Mouse (Mus musculus) kidney, postnatal 0 days (tissue): ENCODE results near the gene Snx27. TPM values are rescaled to one million over a fixed set of nuclear protein-coding genes. Genes with fewer than 3 reads are reported as not detected.
A peak's percentile ranks its signal among the peaks of the same experiment; 100 is the strongest.

Experiments
- ATAC-seq: fragments of 200-750 bp; cut with Nextera tagmentation; replicated peaks from 2 replicates; pipeline ENCODE4 v1.8.0; 2017; ENCODE audit warnings: low read depth, moderate number of reproducible peaks, moderate TSS enrichment, moderate library complexity; ENCODE audit not compliant: low FRiP score
- DNase-seq: peaks from one replicate; pipeline ENCODE4 v3.0.0-alpha.2; 2016; ENCODE audit warnings: low spot score
- H3K27ac ChIP-seq: fragments of 300-500 bp; sonication (generic); 2 replicates; pipeline ENCODE4 v1.5.1; 2014; ENCODE audit warnings: mild to moderate bottlenecking
- H3K27me3 ChIP-seq: fragments of 300-500 bp; sonication (generic); 2 replicates; pipeline ENCODE4 v1.6.1; 2014; ENCODE audit warnings: low read length, mixed read lengths; ENCODE audit not compliant: insufficient read depth
- H3K36me3 ChIP-seq: fragments of 300-500 bp; sonication (generic); 2 replicates; pipeline ENCODE4 v1.6.1; 2014; ENCODE audit warnings: low read length, mixed read lengths; ENCODE audit not compliant: insufficient read depth
- H3K4me1 ChIP-seq: fragments of 300-500 bp; sonication (generic); replicated peaks from 2 replicates; pipeline ENCODE4 v1.6.1; 2014; ENCODE audit warnings: antibody characterized with exemption, low read length, mixed read lengths; ENCODE audit not compliant: insufficient read depth
- H3K4me2 ChIP-seq: fragments of 300-500 bp; sonication (generic); 2 replicates; pipeline ENCODE4 v1.6.1; 2014; ENCODE audit warnings: mild to moderate bottlenecking, low read length, moderate library complexity, mixed read lengths
- H3K4me3 ChIP-seq: fragments of 300-500 bp; sonication (generic); replicated peaks from 2 replicates; pipeline ENCODE4 v1.5.1; 2014; ENCODE audit warnings: low read depth, low read length
- H3K9ac ChIP-seq: fragments of 300-500 bp; sonication (generic); 2 replicates; pipeline ENCODE4 v1.6.1; 2014; ENCODE audit warnings: low read depth, low read length
- H3K9me3 ChIP-seq: fragments of 300-500 bp; sonication (generic); replicated peaks from 2 replicates; pipeline ENCODE4 v1.6.1; 2016; ENCODE audit warnings: low read length, inconsistent platforms, mixed read lengths
- CTCF ChIP-seq: IDR thresholded peaks from 2 replicates; pipeline ENCODE4 v1.5.1; 2016; ENCODE audit warnings: antibody characterized with exemption, low read depth, mild to moderate bottlenecking, moderate library complexity
- WGBS: fragments of 180-500 bp; shearing (Covaris S2); extraction: QIAGEN DNeasy Blood & Tissue Kit; methylation state at CpG from one replicate; pipeline ENCODE4 v1.1.7; 2014; 5-methylcytosine and 5-hydroxymethylcytosine counted together
- polyA plus RNA-seq: library from polyadenylated mRNA; unstranded; fragments of >200 nt; fragmentation: Nextera tagmentation; extraction: Ambion mirVana; gene quantifications from 2 replicates; pipeline ENCODE4 v1.2.1, GENCODE M21; 2015

Gene Snx27
- polyA plus RNA-seq, 1 experiment from 2014 or later = 33.4 TPM

DNA sequence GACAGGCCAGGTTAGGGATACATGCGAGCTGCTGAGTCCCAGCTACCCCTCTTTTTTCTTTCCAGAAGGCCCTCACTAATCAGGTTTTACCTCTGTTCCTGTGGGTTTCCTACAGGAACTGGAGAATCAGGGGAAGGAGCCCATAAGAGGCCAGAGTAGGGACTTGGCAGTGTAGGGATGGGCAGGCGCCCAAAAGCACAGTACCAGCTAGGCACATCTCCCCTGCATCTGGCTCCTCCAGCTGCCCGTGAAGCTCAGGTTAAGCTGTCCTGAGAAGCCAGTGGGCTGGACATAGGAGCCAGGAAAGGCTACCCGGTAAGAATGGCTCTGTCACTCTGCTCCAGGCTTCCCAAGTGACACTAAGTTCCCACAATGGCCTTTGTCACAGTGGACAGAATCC, 101.1 kb downstream of the Snx27 start:
- Histone ChIP-seq H3K4me3 (no peak overlapping the region), H3K4me2 (no peak overlapping the region), H3K36me3 (no peaks in the 10 kb centered on the region), H3K27ac (no peak overlapping the region), H3K4me1 (no peaks in the 10 kb centered on the region), H3K9me3 (no peaks in the 10 kb centered on the region), H3K9ac (no peak overlapping the region), H3K27me3 (peaks cover 5% of the 10 kb centered on the region; the same call in 1 of the 2 replicates)
- 67% methylated on average over 4 of the region's 4 CpGs for WGBS
- no peak for TF ChIP-seq CTCF
- DNase-seq (no peak), ATAC-seq (no peak)

DNA sequence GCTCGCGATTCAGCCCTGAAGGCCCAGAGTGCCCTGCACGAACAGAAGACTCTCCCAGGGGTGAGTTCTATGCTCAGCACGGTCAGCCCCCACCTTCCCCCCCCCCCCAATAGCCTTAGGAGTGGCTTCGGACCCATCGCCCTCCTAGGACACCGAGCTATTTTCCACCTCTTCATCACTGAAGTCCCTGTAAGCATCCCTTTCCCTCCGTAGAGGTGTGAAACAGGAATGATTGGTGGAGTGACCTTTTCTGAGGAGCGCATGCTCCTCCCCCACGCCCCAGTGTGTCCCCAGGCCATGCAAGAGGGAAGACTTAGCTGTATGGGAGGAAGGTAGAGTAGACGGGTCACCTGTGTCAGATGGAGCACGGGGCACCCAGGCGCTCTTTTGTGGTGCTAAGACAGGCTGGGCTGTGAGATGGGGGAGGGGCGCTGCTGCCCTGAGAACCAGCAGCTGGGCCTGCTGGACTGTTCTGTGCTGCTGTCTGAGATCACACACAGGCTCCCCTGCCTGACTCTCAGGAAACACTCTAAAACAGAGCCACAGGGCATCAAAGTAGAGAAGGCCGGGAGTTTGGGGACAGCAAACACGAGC, 102.1 kb downstream of the Snx27 start, which contains the start of gene Riiad1:
Gene Riiad1, minus strand, starts transcription at position 51 of the 594 bp plus-strand sequence.
- DNase-seq = no peak
- Histone ChIP-seq H3K4me3 (no peak within 1 kb of the TSS), H3K9ac (no peak within 1 kb of the TSS), H3K27me3 (peaks cover 5% of the 10 kb centered on the region; the same call in 1 of the 2 replicates), H3K36me3 (no peaks in the 10 kb centered on the region), H3K27ac (no peak within 1 kb of the TSS), H3K9me3 (no peaks in the 10 kb centered on the region), H3K4me1 (no peaks in the 10 kb centered on the region), H3K4me2 (peak within 1 kb of the TSS; percentile 45)
- WGBS = 9% methylated on average over 16 of the region's 16 CpGs
- no peak for TF ChIP-seq CTCF
- ATAC-seq = no peak

DNA sequence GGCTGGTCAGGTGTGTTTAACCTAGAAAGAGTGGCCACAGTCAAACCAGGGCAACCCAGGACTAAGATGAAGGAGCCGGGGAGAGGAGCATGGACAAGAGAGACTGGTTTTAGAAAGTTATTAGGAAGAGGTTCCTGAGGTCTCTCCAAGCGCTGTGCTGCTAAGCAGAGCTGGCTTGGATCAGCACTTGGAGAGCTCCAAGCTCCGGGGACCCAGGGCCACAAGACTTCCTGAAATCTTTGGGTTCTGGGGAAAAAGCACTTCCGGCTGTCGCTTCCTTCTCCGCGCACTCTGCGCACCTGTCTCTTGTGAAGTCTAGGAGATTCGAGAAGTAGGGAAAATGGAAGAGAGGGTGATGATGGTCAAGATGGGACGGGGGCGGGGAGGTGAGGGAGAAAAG, 103.0 kb downstream of the Snx27 start:
- H3K9me3 ChIP-seq = no peaks in the 10 kb centered on the region
- H3K36me3 ChIP-seq = no peaks in the 10 kb centered on the region
- no peak for TF ChIP-seq CTCF
- peaks cover 5% of the 10 kb centered on the region; the same call in 1 of the 2 replicates for H3K27me3 ChIP-seq
- H3K9ac ChIP-seq = no peak overlapping the region
- peak; percentile 57 for DNase-seq
- H3K4me2 ChIP-seq = peak overlapping the region; percentile 45
- H3K4me3 ChIP-seq = no peak overlapping the region
- 3% methylated on average over 11 of the region's 11 CpGs for WGBS
- no peaks in the 10 kb centered on the region for H3K4me1 ChIP-seq
- no peak overlapping the region for H3K27ac ChIP-seq
- ATAC-seq = no peak

DNA sequence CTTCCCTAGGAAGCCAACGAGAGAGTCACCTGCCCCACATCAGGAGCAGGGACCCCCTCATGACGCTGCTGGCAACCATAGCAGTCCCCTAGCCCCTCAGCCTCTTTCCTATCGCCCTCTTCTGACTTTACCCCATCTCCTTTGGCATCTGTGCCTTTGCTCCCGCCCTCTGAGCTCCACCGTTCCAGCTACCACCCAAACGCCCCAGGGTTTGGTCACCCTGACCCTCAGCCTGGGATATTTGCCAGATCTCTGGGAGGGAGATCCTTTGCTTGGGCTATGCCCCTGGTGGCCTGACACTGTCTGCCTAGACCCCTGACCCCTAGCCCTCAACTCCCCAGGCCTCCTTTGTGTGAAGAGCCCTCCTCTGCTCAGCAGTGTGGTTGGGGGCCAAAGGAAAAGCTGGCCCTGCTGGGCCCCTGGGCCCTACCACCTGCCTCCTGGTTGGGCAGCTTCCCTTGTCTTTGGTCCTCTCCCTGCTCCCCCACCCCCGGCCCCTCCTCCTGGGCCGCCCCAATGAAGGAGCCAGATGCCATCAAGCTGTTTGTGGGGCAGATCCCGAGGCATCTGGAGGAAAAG, 103.8 kb downstream of the Snx27 start:
- Histone ChIP-seq H3K9ac (no peak overlapping the region), H3K9me3 (no peaks in the 10 kb centered on the region), H3K27me3 (peaks cover 5% of the 10 kb centered on the region; the same call in 1 of the 2 replicates), H3K27ac (no peak overlapping the region), H3K4me2 (no peak overlapping the region), H3K4me3 (no peak overlapping the region), H3K4me1 (no peaks in the 10 kb centered on the region), H3K36me3 (no peaks in the 10 kb centered on the region)
- WGBS = 11% methylated on average over 9 of the region's 9 CpGs
- no peak for ATAC-seq
- no peak for DNase-seq
- no peak for TF ChIP-seq CTCF

DNA sequence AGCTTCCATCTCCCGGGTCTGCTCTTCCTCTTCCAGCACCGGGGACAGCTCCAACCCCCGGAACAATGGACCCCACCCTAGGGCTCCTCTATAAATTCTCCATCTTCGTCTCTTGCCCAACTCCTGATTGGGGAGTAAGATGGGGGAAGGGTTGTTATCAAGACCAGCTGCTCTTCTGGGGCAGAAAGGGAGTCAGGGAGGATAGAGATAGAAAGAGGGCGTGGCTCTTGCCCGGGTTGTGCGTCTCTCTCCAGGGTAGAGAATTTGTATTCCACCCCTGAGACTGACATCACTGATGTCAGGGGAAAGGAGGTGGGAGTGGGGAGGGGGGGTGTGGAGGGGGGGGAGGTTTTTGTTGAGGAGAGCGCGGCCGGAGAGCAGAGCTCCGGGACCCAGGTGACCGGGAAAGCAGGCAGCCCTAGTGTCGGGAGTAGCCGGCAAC, 104.5 kb downstream of the Snx27 start, which contains the start of gene Celf3:
Gene Celf3, plus strand, starts transcription at position 315 of the 442 bp plus-strand sequence.
- TF ChIP-seq CTCF = no peak
- WGBS = 3% methylated on average over 14 of the region's 14 CpGs
- H3K27me3 ChIP-seq = peaks cover 5% of the 10 kb centered on the region; the same call in 1 of the 2 replicates
- H3K4me3 ChIP-seq = no peak within 1 kb of the TSS
- H3K9me3 ChIP-seq = no peaks in the 10 kb centered on the region
- DNase-seq (peak; percentile 23), ATAC-seq (no peak)
- H3K36me3 ChIP-seq = no peaks in the 10 kb centered on the region
- no peak within 1 kb of the TSS for H3K27ac ChIP-seq
- no peaks in the 10 kb centered on the region for H3K4me1 ChIP-seq
- H3K4me2 ChIP-seq = no peak within 1 kb of the TSS
- no peak within 1 kb of the TSS for H3K9ac ChIP-seq

DNA sequence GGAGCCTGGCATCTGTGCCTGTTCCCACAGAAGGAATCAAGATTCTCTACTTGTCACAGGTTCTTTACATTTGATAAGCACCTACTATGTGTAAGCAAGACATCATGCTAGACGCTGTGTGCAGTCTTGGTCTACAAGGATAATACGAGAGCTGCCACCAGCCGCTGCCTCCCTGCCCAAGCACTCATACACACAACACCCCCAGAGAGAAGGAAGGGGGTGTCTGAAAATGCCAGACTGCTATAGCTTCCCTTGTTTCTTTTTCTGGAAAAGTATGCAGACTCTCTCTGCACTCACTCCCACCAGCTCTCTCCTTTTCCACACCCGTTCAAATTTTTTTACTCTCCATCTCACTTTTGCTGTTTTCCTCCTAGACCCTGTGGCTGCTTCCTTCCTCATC, 105.1 kb downstream of the Snx27 start:
- WGBS = 64% methylated on average over 4 of the region's 4 CpGs
- H3K9ac ChIP-seq = no peak overlapping the region
- peaks cover 5% of the 10 kb centered on the region; the same call in 1 of the 2 replicates for H3K27me3 ChIP-seq
- H3K4me3 ChIP-seq = no peak overlapping the region
- no peak overlapping the region for H3K27ac ChIP-seq
- no peaks in the 10 kb centered on the region for H3K9me3 ChIP-seq
- H3K36me3 ChIP-seq = no peaks in the 10 kb centered on the region
- TF ChIP-seq CTCF = no peak
- H3K4me2 ChIP-seq = no peak overlapping the region
- DNase-seq (no peak), ATAC-seq (no peak)
- no peaks in the 10 kb centered on the region for H3K4me1 ChIP-seq
